Mouse (Mus musculus) layer of hippocampus, adult 9-10 months (tissue): ENCODE results near the gene Gm26566.
A peak's percentile ranks its signal among the peaks of the same experiment; 100 is the strongest.

Source experiments
- DNase-seq: peaks from one replicate; pipeline ENCODE4 v3.0.0; 2022; ENCODE audit warnings: low spot score

The Gm26566 gene

DNA sequence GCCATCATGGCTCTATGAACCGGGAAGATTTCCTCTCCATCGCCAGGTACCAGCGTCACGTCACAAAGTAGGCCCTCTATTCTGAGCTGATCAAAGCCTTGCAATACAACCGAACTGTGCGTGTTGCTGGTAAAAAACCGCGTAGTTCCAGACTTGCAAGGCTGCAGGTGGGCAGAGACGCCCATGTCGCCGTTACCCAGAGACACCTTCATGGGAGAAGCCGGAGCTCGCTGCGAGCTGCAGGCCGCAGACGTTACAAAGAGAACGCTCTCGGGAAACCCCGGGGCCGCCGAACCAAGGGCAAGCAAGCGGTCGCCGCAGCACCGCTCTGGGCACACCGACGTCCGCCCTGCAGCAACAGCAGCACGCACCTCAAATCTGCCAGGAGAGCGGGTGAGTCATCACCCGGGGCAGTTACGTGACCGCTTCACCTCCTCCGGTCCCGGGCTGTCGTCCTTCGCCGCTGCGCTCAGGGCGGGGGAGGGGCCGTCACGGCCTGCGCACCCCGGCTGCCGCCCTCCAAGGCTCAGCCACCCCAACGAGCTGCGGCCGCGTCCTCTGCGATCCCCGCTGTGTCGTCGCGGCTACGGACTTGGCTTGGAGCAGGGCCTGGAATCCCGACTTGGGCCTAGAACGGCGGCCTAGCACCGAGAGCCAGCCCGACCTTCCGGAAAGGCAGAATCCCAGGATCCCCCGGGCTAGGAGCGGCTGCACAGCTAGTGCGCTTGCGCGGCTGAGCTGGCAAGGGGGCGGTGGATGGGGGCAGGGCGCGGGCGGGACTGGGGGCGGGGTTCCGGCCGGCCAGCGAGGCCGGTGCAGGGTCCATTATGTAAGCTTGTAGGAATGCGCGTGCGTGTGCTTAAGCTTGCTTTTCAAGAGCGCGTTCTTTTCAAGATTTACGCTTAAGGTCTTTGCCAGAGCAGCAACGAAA, at the start of gene Gm26566, which contains the start of gene Klhl9:
Gm26566 (plus strand) TSS at position 15 of the 931 bp plus-strand sequence.
Klhl9 (minus strand) TSS at position 675 of the 931 bp plus-strand sequence.
- DNase-seq = peak; percentile 51

DNA sequence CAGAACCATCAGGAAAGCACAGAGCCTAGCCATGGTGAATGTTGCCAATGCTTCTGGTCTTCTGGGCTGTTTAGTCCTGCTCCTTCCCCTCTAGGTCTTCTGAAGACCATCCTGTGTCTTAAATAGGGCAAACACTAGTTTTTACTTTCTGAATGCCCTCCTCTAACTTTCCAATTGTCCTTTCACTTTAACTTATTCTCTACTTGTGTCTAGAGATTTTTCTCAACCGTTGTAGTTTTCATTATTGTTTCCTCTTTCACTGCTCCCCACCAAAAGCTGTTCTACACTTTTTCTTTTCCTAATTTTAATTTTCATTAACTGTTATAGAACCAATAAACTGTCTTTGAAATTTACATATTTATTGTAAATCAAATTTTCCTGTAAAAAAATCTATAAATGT, 44.8 kb upstream of the Gm26566 start, which contains the start of gene Ifna16:
Ifna16 (minus strand) TSS at position 101 of the 400 bp plus-strand sequence.
- no peak for DNase-seq

- DNase-seq = no peak
Measured at GRCm38 (mm10) chr4:88680362-88680761, 41.2 kb upstream of the Gm26566 start.

- no peak for DNase-seq
Measured at GRCm38 (mm10) chr4:88681353-88681752, 40.3 kb upstream of the Gm26566 start.

DNA sequence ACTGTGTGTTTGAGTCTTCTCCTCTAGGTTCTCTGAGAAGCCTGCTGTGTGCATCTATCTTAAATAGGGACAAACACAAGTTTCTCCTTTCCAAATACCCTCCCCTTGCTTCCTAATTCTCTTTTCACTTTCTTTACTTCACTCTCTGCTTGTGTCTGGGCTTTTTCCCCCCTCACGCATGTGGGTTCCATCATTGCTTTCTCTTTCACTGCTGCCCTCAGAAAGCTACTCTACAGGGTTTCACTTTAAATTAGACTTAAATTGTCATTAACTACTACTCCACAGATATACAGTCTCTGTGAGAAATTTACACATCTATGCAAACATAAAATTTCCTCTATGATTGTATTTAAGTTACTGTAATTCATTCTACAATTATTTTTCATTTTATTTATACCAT, 37.8 kb upstream of the Gm26566 start, which contains the start of gene Ifna2:
Ifna2 (minus strand) TSS at position 101 of the 400 bp plus-strand sequence.
- no peak for DNase-seq

GRCm38 (mm10) chr4:88691259-88691658, 30.3 kb upstream of the Gm26566 start, which contains the start of gene Ifnab:
Gene Ifnab, minus strand, starts transcription at chr4:88691359.
- no peak for DNase-seq

DNA sequence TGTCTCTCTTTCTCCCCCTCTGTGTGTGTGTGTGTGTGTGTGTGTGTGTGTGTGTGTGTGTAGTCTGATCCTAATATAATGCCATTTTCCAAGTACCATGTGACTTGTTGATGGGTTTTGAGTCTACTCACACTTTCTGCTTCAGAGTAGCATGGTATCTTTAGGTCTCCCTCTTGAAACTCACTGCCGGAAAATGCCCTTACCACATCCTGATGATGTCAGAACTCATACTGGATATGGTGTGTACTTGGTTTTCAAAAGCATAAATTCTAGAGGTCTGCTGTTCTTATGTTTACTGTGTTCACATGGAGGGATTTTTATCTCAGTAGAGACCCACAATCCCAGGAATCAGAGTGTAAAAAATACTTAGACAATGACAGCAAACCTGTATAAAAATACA, 29.1 kb upstream of the Gm26566 start:
- DNase-seq = no peak

DNA sequence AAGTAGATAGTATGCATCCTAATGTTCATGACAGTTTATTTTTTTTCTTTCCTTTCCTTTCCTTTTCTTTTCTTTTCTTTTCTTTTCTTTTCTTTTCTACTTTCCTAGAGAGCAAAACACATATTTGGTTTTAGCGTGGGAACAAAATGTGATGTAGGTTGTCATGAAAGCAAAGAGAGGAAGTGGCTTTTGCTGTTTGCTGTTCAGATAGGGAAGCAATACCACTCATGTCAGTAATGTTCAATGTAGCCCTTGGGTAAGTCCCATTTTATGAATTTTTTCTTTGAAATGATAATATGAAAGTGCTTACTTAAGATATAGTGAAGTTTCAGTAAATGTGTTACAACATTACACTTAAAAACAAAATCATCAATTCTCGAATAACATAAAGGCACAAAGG, 28.2 kb upstream of the Gm26566 start:
- DNase-seq = no peak

DNA sequence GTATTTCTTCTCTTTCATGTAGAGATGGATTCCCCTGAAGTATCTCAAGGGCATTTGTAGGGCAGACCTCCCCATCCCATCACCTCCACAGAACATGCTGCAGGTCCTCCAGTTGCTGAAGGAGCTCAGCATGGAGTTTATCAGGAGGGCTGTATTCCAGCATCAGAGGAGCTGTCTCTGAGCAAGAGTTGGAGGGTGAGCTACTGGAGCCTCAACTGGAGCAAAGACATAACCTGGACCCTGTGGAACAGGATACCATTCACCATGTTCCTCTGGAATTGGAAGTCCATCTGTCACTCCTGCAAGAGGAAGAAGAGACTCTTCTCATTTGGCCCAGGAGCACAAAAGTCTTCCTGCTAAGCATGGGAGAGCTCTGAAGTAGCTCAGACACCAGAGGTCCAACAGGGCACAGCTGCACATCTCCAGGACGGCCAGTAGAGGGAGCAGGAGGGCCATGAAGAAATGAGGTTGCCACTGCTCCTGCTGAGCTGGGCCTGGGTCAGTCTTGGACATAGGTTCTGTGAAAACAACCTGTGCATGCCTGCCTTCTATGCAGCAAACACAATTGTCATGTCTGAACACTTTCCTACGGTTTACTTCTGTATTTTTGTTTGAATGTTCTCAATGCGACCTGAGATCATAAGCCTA, 25.2 kb upstream of the Gm26566 start:
- peak; percentile 83 for DNase-seq

- no peak for DNase-seq
Measured at GRCm38 (mm10) chr4:88697108-88697507, 24.5 kb upstream of the Gm26566 start.

DNA sequence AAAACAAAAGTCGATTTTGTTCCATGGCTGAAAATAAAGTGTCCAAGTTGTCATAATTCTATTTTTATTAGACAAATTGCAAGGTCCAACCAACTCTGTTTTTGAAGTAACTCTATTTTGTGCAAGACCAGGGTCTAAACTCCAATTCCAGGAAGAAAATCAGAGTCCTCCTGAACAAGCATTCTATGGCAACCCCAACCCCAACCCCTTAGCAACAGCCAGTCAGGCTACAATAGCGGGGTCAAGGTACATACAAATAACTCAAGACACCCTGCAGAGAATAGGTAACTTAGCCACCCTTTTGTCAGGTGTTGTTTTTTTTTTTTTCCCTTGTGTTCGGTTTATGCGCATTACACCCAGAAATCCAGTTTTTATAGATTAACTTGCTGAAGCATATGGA, 23.9 kb upstream of the Gm26566 start:
- no peak for DNase-seq

GRCm38 (mm10) chr4:88698781-88699180, 22.8 kb upstream of the Gm26566 start:
- DNase-seq = no peak

DNA sequence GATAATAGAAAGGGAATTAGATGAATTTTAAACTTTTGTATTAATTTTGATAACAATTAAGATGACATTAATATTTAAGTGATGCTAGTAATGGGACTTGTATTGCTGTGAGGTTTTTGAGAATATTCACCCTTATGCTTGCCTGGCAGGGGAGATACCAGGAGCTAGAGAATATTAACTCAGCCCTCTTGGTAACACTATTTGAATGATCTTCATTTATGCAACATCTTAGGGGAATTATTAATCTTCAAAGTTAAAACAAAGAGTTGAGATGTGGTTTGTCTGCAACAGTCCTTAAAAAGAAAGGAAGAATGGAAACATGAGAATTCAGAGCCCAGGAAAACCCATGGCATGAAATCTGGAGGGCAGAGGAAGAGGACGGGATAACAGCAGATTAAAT, 22.3 kb upstream of the Gm26566 start:
- no peak for DNase-seq

- no peak for DNase-seq
Measured at GRCm38 (mm10) chr4:88705924-88706323, 15.7 kb upstream of the Gm26566 start.

DNA sequence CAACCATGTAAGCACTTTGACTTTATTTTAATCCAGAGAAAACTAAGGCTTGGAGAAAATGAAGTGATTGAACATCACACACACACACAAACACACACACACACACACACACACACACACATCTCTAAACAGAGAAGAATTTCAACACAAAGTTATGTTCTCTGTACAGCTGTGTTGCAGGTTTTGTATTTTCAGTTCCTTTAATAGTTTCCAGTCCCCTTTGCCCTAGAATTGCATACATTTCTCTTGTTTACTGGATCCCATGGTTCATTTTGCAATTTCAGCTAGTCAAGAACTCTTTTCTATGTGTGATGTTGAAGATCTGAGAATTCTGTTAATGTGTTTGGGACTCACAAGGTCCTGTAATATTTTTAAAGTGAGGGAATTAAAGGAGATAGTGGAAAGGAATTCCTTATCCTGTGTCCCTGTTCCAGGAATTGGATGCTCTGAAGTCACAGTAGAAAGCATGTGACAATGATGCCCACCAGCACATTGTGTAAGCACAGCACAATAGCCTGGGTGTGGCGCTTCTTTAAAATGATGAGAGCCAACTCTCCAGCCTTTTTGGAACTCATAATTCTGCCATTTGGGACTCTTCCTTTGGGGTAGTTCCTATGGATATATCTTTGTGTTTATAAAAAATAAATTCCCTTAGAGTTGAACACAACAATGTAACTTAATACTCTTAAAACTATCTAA, 14.3 kb upstream of the Gm26566 start:
- DNase-seq = no peak

GRCm38 (mm10) chr4:88714281-88714680, 7.3 kb upstream of the Gm26566 start:
- no peak for DNase-seq

DNA sequence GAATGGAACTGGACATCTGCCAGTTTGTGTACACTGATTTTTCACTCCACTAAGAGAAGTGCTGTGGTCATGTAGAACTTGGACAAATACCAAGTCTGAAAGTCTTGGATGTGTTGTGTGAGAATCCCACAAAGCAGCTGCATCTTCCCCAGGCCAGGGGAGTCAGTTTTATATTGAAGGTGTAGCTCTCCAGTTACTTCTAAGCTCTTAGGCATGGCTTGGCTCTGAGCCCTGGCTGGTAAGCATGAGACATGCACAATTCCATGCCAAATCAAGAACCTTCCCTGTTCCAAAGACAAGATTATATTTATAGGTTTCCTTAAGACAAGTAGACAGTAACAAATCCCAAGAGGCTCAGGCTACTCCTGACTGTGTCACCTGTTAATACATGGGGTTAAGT, 6.5 kb upstream of the Gm26566 start:
- no peak for DNase-seq

GRCm38 (mm10) chr4:88718715-88719114, 2.9 kb upstream of the Gm26566 start:
- no peak for DNase-seq

- no peak for DNase-seq
Measured at GRCm38 (mm10) chr4:88723497-88724090, 2.0 kb downstream of the Gm26566 start.

DNA sequence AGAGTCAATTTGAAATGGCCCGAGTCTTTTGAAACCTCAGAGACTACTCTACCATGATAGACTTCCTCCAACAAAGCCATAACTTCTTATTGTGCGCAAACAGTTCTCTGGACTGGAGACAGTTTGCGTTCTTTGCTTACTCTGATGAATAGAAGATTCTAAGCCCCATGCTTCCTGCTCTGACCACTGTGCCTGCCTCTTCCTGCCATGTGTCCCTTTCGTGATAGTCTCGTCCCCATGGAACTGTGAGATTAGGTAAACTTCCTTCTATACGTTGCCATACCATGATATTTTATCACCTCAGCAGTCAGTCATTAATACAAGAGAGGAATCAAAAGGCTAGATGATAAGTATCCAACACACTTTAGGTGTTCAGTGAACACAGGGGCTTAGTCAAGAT, 5.1 kb downstream of the Gm26566 start:
- DNase-seq = no peak

DNA sequence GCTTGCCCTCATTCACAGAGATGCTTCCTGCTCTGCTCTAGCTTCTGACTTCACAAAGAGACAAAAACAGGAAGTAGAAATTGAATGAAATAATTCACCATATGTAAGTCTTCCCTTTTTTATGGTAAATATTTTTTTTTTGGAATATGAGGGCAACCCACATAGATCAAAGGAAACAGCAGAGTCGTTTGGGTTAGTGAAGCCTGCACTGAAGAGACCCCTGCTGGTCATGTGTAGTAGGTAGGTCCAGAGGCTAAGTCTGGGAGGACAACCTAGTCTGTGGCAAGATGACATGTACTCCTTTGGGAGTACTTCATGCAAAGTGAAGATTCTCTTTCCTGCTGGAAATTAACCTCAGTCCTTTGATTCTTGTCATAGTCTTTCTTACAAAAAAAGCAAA, 5.7 kb downstream of the Gm26566 start:
- DNase-seq = no peak

DNA sequence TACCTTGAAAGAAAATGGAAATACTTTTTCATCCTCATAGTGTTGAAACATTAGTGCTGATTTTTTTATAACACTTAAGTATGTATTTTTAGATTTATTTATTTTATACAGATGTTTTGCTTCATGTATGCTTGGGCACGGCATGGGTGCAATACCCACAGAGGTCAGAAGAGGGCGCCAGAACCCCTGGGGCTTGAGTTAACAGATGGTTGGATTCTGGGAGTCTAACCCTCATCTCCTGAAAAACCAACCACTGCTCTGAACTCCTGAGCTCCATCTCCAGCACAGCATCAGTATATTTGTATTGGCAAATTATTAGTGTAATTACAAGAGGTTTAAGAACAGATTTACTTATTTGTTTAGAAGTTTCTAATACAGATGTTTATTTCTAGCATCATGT, 16.9 kb downstream of the Gm26566 start:
- no peak for DNase-seq
